ENCODE assay signal across 7 mouse cellular contexts in genomic region chr9:37527396-37528224, GRCm38 (mm10). TPM values are rescaled to one million over a fixed set of nuclear protein-coding genes. Genes with fewer than 3 reads are reported as not detected.
DNase-seq lines count a peak whose midpoint lies in the region; ATAC-seq and TF ChIP-seq lines count a peak whose summit lies in the region.

Gene Esam, plus strand, starts transcription at chr9:37528078.

- CTCF ChIA-PET in Patski (lab: Charles Lee), result interaction anchor here (0.9 to 1.5 kb wide), 2 partner anchors 13 to 15 kb away, joined by 3 to 5 read pairs; no protein-coding TSS in a partner anchor

- H3K27me3 ChIP-seq in Patski, result no peaks in the 10 kb centered on the region
- peaks cover 75% of the 10 kb centered on the region for H3K27me3 ChIP-seq in hindbrain, embryonic 13.5 days

- no peak for DNase-seq in Patski (ENCODE audit: low read depth, low spot score)
- DNase-seq in adrenal gland, postnatal 4 days (ENCODE audit: low spot score in 2 of 2), result peak in 1 of 2 experiments; percentile 43
- peak in 1 of 2 experiments; percentile 48 for DNase-seq in gastrocnemius, adult 8-10 months (ENCODE audit: low spot score in 2 of 2)
- DNase-seq in left cerebral cortex, postnatal 14 days (ENCODE audit: low spot score in 2 of 2), result no peak
- peak; percentile 57 for DNase-seq in urinary bladder, adult 2 months (ENCODE audit: low spot score)

- peak within 1 kb of the TSS; percentile 37 for H3K4me3 ChIP-seq in hindbrain, embryonic 13.5 days

- intact Hi-C loops in left cerebral cortex, postnatal 14 days (cut with DNase I), result no loop called here

- peak within 1 kb of the TSS; percentile 61; the same call in 1 of the 2 replicates for H3K4me2 ChIP-seq in hindbrain, embryonic 13.5 days

- H3K9ac ChIP-seq in hindbrain, embryonic 13.5 days, result peak within 1 kb of the TSS; percentile 2; the same call in 1 of the 2 replicates

- H3K36me3 ChIP-seq in hindbrain, embryonic 13.5 days, result peaks cover 23% of the 10 kb centered on the region

- POLR2A ChIA-PET in Patski (lab: Charles Lee), result interaction anchor here (0.6 to 1.5 kb wide), 2 partner anchors 11 to 65 kb away, joined by 3 read pairs; no protein-coding TSS in a partner anchor

- peak; percentile 17 for ATAC-seq in Patski
- ATAC-seq in hindbrain, embryonic 13.5 days (ENCODE audit: low FRiP score), result no peak
- ATAC-seq in megakaryocyte, adult 5-6 weeks (ENCODE audit: poor library complexity, severe bottlenecking), result peak; percentile 61

- H3K9me3 ChIP-seq in hindbrain, embryonic 13.5 days, result no peaks in the 10 kb centered on the region

- in situ Hi-C loops in Patski (cut with MboI; ENCODE audit: low pct_unique_long_range_greater_than_20kb), result loop anchor here (5.0 kb wide), 1 partner anchor 65 kb away; no protein-coding TSS in a partner anchor

- no peak for TF ChIP-seq CTCF in Patski (IDR thresholded peaks at IDR 0.05)

- peak within 1 kb of the TSS; percentile 46; the same call in 1 of the 2 replicates for H3K27ac ChIP-seq in hindbrain, embryonic 13.5 days

- 3% methylated on average over 41 of the region's 41 CpGs for WGBS in hindbrain, embryonic 13.5 days

- peaks cover 37% of the 10 kb centered on the region for H3K4me1 ChIP-seq in hindbrain, embryonic 13.5 days (replicated peaks)

RNA-seq across cellular contexts. Expression of gene Esam, which starts in this region (rescaled TPM):
- polyA plus RNA-seq in Patski (2021), result 83.1 TPM
- total RNA-seq in adrenal gland, postnatal 4 days (2021), result 10 to 100 TPM; 51.7 to 55.5 TPM
- 10 to 100 TPM; 11.7 to 19.3 (median 15.3) TPM for total RNA-seq in gastrocnemius, adult 8-10 months (2022)
- 41.1 and 43.4 TPM in 2 replicates for polyA plus RNA-seq in hindbrain, embryonic 13.5 days (2015; fragmentation: Nextera tagmentation; extraction: Ambion mirVana)
- 10 to 100 TPM; 28.8 to 34.2 TPM for total RNA-seq in left cerebral cortex, postnatal 14 days (2021)
- 0.27 and 0.36 TPM in 2 replicates for total RNA-seq in megakaryocyte, adult 5-6 weeks (2015)
- not detected in 2 replicates for total RNA-seq in megakaryocyte, adult 5-6 weeks (2017)
- polyA plus RNA-seq in urinary bladder, adult 2 months (2012; rRNA removed), result 56.0 and 57.2 TPM in 2 replicates

Comparison
In these comparisons a context has a peak if more than half of its experiments do, and no peak if none do; other contexts are left out.
1. RNA of gene Esam (total RNA-seq): 51.7 to 55.5 TPM in adrenal gland, postnatal 4 days, 28.8 to 34.2 TPM in left cerebral cortex, postnatal 14 days and 11.7 to 19.3 TPM in gastrocnemius, adult 8-10 months; 0.27 to 0.36 TPM in megakaryocyte, adult 5-6 weeks; every median in the first group is over 4 times any median in the second.
2. Peak in ATAC-seq in megakaryocyte, adult 5-6 weeks; RNA of the gene not detected or under 1 TPM.